Mouse (Mus musculus): ENCODE results near the gene Arf3.

Arf3 gene

DNA sequence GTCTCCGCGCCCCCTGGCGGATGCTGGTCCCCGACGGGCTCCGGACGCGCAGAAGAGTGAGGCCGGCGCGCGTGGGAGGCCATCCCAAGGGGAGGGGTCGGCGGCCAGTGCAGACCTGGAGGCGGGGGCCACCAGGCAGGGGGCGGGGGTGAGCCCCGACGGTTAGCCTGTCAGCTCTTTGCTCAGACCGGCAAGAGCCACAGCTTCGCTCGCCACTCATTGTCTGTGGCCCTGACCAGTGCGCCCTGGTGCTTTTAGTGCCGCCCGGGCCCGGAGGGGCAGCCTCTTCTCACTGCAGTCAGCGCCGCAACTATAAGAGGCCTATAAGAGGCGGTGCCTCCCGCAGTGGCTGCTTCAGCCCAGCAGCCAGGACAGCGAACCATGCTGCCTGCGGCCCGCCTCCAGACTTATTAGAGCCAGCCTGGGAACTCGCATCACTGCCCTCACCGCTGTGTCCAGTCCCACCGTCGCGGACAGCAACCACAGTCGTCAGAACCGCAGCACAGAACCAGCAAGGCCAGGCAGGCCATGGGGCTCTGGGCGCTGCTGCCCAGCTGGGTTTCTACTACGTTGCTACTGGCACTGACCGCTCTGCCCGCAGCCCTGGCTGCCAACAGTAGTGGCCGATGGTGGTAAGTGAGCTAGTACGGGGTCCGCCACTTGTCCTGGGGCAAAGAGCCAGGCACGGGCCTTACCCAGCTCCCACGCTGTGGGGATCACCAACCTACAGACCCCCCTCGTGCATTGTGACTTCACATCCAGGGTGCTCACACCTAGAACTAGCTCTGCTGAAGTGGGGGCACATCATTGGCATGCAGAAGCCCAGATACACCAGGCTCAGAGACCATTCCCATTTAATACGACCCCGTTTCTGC, 26.9 kb upstream of the Arf3 start, which contains the start of gene Wnt1:
Gene Wnt1 (plus strand): TSS at position 197 of the 875 bp plus-strand sequence.
- DNase-seq = peak; percentile 70

DNA sequence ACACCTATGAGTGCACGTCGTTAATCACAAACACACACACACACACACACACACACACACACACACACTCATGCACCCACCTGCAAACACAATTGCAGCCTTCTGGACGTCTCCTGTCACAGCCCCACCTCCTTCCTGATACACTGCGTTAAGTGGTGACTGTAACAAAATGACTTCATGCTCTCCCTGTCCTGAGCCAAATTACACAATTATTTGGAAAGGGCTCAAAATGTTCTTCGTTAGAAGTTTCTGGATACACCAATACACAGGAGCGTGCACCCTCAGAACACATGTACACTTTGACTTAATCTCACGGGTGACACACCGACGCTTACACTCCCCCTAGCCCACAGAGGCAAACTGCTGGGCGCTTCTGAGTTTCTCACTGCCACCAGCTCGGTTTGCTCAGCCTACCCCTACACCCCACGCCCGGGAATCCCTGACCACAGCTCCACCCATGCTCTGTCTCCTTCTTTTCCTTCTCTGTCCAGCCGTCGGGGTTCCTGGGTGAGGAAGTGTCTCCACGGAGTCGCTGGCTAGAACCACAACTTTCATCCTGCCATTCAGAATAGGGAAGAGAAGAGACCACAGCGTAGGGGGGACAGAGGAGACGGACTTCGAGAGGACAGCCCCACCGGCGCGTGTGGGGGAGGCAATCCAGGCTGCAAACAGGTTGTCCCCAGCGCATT, 26.1 kb upstream of the Arf3 start:
- DNase-seq = peak; percentile 39

DNA sequence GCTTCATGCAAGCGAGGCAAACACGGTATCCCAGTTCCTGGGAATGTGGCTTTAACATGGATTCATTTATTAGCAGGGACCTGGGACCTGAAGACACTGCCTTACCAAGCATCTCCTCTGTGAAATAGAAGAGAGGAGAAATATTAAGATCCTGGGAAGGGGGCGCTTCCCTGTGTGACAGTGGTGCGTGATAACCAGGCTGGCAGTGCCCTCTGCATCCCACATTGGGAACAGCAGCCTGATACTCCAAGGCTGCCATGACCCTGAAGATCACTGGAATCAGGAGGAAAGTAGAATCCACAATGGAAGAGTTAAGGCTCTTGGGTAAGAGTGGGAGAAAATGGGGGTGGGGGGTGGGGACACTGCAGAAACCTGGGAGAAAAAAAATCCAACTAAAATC, 24.9 kb upstream of the Arf3 start:
- DNase-seq = no peak

DNA sequence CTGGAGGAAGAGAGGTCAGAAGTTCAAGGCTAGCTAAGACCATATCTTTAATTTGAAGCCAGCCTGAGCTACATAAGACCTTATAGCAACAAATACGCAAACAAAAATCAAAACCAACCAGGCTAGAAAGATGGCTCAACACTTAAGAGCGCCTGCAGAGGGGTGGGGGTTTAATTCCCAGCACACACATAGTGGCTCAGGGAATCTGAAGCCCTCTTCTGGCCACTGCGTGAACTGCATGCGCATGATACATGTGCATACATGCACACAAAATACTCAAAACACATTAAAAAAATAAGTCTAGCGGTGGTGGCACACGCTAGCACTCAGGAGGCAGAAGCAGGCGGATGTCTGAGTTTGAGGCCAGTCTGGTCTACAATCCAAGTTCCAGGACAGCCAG, 22.7 kb upstream of the Arf3 start:
- peak; percentile 34 for DNase-seq

- no peak for DNase-seq
Observed at GRCm38 (mm10) chr15:98781166-98781565, 18.2 kb upstream of the Arf3 start.

DNA sequence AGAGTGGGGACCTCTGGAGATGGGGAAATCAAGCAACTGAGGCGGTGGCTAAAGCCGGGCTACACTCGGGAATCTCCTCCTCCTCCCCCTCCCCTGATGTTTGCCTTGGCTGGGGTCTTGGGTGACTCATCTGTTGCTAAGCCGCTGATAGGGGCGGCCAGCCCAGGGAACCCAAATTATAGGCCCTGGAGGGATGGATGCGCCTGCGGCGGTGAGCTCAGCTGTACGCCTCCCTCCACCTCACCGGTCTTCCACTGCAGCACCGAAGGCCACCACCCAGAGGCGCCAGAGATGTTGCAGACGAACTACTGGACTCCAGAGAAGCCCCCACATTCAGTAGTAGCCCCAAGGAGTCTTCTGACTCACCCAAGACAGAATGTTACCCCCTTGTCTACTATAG, 17.6 kb upstream of the Arf3 start:
- DNase-seq = peak; percentile 23

DNA sequence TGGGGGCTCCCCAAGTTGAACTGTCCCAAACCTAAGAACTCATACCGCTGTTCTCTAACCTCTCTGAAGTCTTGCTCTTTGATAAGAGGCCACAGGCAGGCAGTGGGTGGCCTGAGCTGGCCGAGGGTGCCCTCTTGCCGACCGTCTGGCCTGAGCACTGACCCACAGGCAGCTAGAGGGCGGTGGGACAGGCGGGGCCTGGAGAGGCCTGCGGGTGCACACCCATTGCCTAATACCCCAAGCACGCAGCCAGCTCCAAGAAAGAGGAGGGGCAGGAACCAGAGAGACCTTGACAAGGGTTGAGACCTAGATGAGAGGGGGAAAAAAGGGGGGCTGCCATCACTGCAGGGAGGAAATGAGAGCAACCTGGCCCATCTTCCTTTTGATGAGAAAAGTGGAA, 17.1 kb upstream of the Arf3 start:
- DNase-seq = peak; percentile 30

- no peak for DNase-seq
Observed at GRCm38 (mm10) chr15:98778806-98779205, 15.8 kb upstream of the Arf3 start.

DNA sequence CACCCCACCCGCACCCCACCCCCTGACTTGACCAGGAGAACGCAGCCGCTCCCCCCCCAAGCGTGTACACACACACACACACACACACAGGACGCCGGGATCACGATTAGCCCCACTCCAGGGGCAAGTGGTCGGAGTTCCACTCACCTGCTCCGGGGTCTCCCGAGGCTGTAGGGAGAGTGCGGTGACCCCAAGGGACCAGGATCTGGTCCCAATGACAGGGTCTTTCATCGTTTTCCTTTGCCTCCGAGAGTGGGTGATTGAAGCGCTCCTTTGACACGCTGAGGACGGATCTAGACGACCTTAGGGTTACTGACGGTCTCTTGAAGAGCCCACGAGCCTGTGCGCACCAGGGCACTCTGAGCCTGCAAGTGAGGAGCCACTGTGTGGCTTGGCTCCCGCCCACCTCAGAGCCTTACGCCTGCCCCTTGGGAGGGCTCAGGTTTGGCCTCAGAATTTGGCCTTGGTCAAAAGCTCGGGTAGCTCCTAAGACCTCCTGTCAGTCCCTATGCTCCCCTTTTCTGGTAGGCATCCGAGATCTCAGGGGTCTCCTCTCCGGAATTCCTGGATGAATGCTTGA, 15.3 kb upstream of the Arf3 start:
- DNase-seq = no peak

- DNase-seq = no peak
Observed at GRCm38 (mm10) chr15:98777762-98778161, 14.7 kb upstream of the Arf3 start, which contains the start of gene Wnt10b. Gene Wnt10b (minus strand): TSS chr15:98778150.

DNA sequence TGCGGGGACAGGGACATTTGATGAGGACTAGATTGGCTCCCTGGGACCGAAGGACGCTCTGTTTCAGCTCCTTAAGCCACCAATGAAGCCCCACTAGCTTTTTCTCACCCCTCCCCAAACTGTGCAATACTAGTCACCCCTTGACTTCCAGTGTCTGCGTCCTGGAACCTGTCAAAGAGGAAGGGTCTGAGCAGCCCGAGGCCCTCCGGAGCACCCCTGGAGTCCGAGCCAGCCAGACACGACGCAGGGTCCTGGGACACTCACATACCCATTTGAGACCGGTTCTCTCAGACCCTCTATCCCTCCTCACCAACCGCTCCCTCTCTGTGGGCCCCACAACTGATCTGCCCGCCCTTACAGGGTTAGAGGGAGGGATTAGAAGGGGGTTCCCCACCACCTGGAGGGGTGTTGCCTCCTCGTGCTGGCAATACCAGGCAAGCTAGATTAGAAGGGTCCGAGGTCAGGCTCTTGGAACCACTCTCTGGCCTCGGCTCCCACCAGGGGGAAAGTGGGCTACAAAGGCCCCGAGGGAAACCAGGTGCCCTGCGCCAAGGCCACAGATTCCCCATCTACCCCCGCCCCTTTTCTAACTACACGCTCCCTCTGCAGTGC, 14.1 kb upstream of the Arf3 start:
- no peak for DNase-seq

GRCm38 (mm10) chr15:98776280-98777004, 13.4 kb upstream of the Arf3 start:
- no peak for DNase-seq

- DNase-seq = no peak
Observed at GRCm38 (mm10) chr15:98775533-98775932, 12.5 kb upstream of the Arf3 start.

DNA sequence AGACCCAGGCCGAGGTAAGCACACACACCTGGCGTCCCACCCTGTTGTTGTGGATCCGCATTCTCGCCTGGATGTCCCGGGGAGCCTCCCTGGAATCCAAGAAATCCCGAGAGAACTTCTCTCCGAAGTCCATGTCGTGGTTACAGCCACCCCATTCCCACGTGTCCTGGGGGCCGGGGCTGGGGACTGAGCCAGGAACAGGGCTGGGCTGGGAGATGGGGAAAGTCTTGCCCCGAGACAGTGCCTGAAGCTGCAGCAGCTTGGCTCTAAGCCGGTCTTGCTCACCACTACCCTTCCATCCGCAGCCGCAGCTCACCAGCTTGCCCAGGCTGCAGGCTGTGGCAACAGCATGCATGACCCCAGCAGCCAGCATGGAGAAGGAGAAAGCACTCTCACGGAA, 11.1 kb upstream of the Arf3 start:
- DNase-seq = no peak

- DNase-seq = peak; percentile 44
Observed at GRCm38 (mm10) chr15:98772511-98773211, 9.6 kb upstream of the Arf3 start.

- DNase-seq = no peak
Observed at GRCm38 (mm10) chr15:98771813-98772425, 8.9 kb upstream of the Arf3 start.

- no peak for DNase-seq
Observed at GRCm38 (mm10) chr15:98768259-98768658, 5.2 kb upstream of the Arf3 start.

DNA sequence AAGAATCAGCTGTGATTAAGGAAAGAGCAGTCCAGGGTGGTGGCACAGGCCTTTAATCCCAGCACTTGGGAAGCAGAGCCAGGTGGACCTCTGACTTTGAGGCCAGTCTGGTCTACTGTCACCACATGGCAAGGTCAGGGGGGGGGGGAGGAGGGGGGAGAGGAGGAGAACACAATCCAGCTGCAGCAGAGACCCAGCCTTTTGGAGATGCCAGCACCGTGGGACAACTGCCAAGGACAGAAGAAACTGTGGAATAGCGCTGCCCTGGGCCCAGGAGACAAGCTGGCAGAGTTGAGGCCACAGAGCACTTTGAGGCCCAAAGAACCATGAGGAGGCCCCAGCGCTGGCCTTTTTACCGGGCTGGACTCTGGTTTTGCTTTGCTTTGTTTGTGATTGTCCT, 2.9 kb upstream of the Arf3 start:
- DNase-seq = no peak

GRCm38 (mm10) chr15:98762201-98762621, 803 bp downstream of the Arf3 start:
- peak; percentile 82 for DNase-seq

DNA sequence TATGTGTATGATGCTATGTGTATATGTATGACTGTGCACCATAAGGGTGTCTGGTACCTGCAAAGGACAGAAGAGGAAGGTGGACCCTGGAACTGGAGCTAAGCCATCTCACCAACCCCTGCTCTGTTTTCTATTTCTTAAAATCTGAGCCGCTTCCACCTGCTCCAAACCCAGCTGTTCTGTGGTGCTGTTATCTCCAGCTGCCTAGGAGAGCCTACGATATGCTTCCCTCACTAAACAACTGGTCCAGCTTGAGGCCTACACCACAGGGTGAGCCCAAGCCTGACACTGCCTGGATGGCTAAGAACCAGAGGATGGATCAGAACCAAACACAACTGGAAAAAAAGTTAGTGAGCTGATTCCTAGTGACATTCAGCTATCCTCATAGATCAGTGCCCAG, 8.9 kb downstream of the Arf3 start:
- no peak for DNase-seq

GRCm38 (mm10) chr15:98753021-98753423, 10.0 kb downstream of the Arf3 start:
- DNase-seq = no peak
